Mouse (Mus musculus) c-Kit-positive CD71-positive TER-119-negative erythroid progenitor cells, embryonic 14.5 days (primary cell): Measurements from ENCODE around the gene Lhx6.

ENCODE experiments used
- DNase-seq: peaks from one replicate; pipeline ENCODE4 v3.0.0-alpha.2; 2013; ENCODE audit warnings: low read depth

Gene Lhx6

GRCm38 (mm10) chr2:36035413-36036081 is 69.7 kb downstream of the Lhx6 start:
- DNase-seq, result no peak

DNA sequence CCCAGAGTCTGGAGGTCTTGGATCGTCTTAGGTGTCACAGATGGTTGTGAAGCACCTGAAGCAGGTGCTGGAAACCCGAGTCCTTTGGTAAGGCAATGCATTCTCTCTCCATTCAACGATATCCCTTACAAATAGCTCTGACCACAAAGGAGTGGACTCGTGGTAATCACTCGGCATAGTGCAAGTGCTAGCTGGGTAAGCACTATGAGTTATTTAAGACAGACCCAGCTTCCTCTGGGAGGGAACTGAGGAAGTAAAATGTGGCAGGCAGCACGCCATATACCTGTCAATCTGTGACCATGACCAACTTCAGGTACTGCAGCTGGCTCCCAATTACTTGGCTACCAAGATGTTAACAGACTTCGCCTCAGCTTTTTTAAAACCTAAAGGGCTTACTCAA is 70.3 kb downstream of the Lhx6 start:
- no peak for DNase-seq

GRCm38 (mm10) chr2:36033966-36034365 is 71.2 kb downstream of the Lhx6 start:
- DNase-seq, result no peak

- DNase-seq, result no peak
Measured at GRCm38 (mm10) chr2:36032884-36033283, 72.3 kb downstream of the Lhx6 start.
